Mouse (Mus musculus): ENCODE measurements around the gene Ext2. TPM values are rescaled to one million over a fixed set of nuclear protein-coding genes. Genes with fewer than 3 reads are reported as not detected.

Ext2 gene
- polyA plus RNA-seq, 1 experiment from 2014 or later, result 60.3 TPM

DNA sequence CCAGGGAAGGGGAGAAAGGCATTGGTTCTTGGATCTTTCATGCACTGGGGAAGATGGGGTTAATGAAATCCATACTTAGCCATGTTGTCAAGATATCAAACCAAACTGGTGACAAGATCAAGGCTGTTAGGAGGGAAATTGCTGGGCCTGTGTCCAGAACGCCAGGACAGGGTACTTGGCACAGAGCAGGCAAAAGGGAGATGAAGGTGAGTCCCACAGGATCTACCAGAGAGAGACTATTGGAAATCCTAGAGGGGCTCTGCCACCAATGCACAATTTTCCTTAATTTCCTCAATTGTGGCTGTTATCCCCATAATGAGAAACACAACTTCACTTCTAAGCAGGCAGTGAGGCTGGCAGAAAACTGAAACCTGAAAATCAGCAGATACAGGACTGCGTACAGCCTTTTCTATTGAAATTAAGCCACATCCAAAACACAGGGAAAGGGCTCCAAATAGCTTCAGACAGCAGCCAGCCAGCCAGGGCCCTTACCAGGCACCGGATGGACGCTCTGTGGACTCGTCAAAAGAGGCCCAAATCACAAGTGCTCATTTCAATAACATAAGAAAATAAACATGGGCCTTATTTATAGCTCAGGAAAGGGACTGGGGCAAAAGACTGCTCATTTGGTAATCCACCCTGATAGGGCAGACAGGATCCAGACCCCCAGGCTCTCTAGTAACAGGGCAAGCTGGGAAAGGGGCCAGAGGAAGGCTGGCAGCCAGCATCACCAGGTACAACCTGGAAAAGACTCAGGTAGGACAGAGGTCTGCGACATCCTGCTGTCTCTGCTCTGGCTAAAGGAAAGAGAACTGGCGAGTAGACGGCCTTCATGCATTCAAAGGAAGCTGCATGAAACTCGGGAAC is 132.1 kb downstream of the Ext2 start:
- Histone ChIP-seq H3K4me3 (ENCODE audit: low read depth, low read length) (no peak overlapping the region), H3K27me3 (ENCODE audit: control insufficient read depth, insufficient read depth, low read length) (no peaks in the 10 kb centered on the region), H3K9ac (ENCODE audit: low read depth, low read length) (no peak overlapping the region), H3K4me1 (ENCODE audit: control insufficient read depth, insufficient read depth, low read length) (0 out of 2 replicates have a peak, but pooled peaks cover 3% of the 10 kb centered on the region), H3K4me2 (no peak overlapping the region), H3K9me3 (replicated peaks; ENCODE audit: control insufficient read depth, low read length) (no peaks in the 10 kb centered on the region), H3K36me3 (ENCODE audit: control insufficient read depth, insufficient read depth, low read length) (no peaks in the 10 kb centered on the region), H3K27ac (ENCODE audit: low read depth, low read length) (no peak overlapping the region)
- no peak for ATAC-seq (replicated peaks; ENCODE audit: insufficient number of reproducible peaks, low FRiP score, low TSS enrichment)
- WGBS (ENCODE audit: insufficient replicate concordance), result 61% methylated on average over 9 of the region's 9 CpGs

DNA sequence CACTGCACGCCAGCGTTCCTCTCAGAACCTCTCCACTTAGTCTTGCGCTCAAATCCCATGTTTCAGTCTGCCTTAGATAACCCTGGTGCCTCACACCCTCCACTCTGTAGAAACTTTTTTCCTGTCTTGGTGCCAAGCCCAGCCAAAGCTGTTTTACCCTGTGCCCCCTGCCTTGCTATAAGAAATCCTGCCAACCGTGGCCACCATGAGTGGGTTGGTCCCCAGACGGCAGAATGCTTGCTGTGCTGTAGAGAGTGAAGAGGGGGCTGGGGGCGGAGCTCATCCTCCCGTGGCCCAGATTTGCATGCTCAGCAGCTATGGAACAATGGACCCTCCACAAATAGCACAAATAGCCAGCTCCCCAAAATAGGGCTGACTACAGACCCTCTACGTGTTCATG is 138.7 kb downstream of the Ext2 start:
- ATAC-seq (replicated peaks; ENCODE audit: insufficient number of reproducible peaks, low FRiP score, low TSS enrichment), result no peak
- no peaks in the 10 kb centered on the region for H3K27me3 ChIP-seq (ENCODE audit: control insufficient read depth, insufficient read depth, low read length)

DNA sequence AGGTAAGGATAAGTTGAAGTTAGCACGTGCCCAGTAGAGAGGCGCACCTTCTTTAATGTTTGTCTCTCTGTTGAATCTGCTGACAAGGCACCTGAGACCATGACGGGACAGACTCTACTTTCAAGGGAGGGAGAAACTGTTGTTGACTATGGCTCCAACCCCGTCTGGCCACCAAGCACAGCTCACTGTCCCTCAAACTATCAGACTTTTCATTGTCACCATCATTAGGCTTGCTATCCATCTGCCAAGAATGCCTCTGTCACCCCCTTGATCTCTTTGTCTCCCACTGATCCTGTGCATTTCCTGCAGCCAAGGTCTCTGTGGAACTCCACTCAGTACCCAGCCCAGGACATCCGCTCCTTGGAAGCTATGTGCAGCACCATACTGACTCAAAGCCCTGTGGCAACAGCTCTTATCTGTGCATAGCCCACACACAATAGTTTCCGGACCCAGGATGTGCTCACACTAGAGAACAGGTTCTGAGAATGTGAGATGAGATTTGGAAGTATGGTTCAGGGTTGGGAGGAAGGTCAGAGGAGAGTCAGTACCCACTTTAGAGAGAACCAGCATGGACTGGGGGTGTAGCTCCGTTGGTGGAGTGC is 139.7 kb downstream of the Ext2 start:
- Histone ChIP-seq H3K4me3 (ENCODE audit: low read depth, low read length) (no peak overlapping the region), H3K4me2 (no peak overlapping the region), H3K4me1 (ENCODE audit: control insufficient read depth, insufficient read depth, low read length) (no peaks in the 10 kb centered on the region), H3K9me3 (replicated peaks; ENCODE audit: control insufficient read depth, low read length) (no peaks in the 10 kb centered on the region), H3K9ac (ENCODE audit: low read depth, low read length) (no peak overlapping the region), H3K36me3 (ENCODE audit: control insufficient read depth, insufficient read depth, low read length) (no peaks in the 10 kb centered on the region), H3K27ac (ENCODE audit: low read depth, low read length) (no peak overlapping the region), H3K27me3 (ENCODE audit: control insufficient read depth, insufficient read depth, low read length) (no peaks in the 10 kb centered on the region)
- no peak for ATAC-seq (replicated peaks; ENCODE audit: insufficient number of reproducible peaks, low FRiP score, low TSS enrichment)
- WGBS (ENCODE audit: insufficient replicate concordance), result 69% methylated on average over 7 of the region's 7 CpGs

More for the DNA sequence above, 138.7 kb downstream of the Ext2 start:
- Histone ChIP-seq H3K4me1 (ENCODE audit: control insufficient read depth, insufficient read depth, low read length) (no peaks in the 10 kb centered on the region), H3K36me3 (ENCODE audit: control insufficient read depth, insufficient read depth, low read length) (no peaks in the 10 kb centered on the region), H3K9ac (ENCODE audit: low read depth, low read length) (no peak overlapping the region), H3K9me3 (replicated peaks; ENCODE audit: control insufficient read depth, low read length) (no peaks in the 10 kb centered on the region), H3K27ac (ENCODE audit: low read depth, low read length) (no peak overlapping the region), H3K4me2 (no peak overlapping the region), H3K4me3 (ENCODE audit: low read depth, low read length) (no peak overlapping the region)
- WGBS (ENCODE audit: insufficient replicate concordance), result 62% methylated on average over 8 of the region's 8 CpGs

DNA sequence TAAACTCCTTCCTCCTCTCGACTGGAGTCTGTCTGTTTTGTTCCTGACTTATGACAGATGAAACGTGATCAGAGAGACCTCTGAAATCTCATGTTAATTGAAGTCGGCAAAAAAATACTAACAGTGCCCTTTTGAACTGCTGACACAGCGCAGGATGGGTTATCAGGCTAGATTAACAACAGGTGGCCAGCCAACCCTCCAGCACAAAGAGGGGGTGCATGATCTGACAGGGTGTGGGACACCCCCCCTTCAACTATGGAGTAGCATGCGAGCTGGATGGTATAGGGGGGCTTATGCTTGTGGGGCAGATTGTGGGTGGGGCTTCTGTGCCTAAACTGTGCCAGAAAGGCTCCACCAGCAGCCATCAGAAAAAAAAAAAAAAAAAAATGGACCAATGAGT is 141.0 kb downstream of the Ext2 start:
- no peaks in the 10 kb centered on the region for H3K9me3 ChIP-seq (replicated peaks; ENCODE audit: control insufficient read depth, low read length)
- no peaks in the 10 kb centered on the region for H3K36me3 ChIP-seq (ENCODE audit: control insufficient read depth, insufficient read depth, low read length)
- H3K27ac ChIP-seq (ENCODE audit: low read depth, low read length), result no peak overlapping the region
- H3K4me3 ChIP-seq (ENCODE audit: low read depth, low read length), result no peak overlapping the region
- H3K4me2 ChIP-seq, result no peak overlapping the region
- ATAC-seq (replicated peaks; ENCODE audit: insufficient number of reproducible peaks, low FRiP score, low TSS enrichment), result no peak
- no peaks in the 10 kb centered on the region for H3K4me1 ChIP-seq (ENCODE audit: control insufficient read depth, insufficient read depth, low read length)
- 47% methylated on average over 5 of the region's 5 CpGs for WGBS (ENCODE audit: insufficient replicate concordance)
- no peak overlapping the region for H3K9ac ChIP-seq (ENCODE audit: low read depth, low read length)
- no peaks in the 10 kb centered on the region for H3K27me3 ChIP-seq (ENCODE audit: control insufficient read depth, insufficient read depth, low read length)

DNA sequence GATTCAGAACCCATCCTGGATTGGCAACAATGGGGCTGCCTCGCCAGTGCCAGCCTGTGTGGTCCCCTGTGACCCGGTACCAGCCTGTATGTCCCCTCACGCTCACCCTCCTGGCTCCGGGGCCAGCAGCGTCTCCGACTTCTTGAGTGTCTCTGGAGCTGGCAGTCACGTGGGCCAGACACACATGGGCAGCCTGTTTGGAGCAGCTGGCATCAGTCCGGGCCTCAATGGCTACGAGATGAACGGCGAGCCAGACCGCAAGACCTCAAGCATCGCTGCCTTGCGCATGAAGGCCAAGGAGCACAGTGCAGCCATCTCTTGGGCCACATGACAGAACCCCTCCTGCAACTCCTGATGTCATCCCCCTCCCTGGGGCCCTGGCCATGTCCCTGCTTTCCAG is 145.1 kb downstream of the Ext2 start:
- Histone ChIP-seq H3K4me2 (no peak overlapping the region), H3K4me3 (ENCODE audit: low read depth, low read length) (no peak overlapping the region), H3K9me3 (replicated peaks; ENCODE audit: control insufficient read depth, low read length) (no peaks in the 10 kb centered on the region), H3K4me1 (ENCODE audit: control insufficient read depth, insufficient read depth, low read length) (no peaks in the 10 kb centered on the region), H3K27me3 (ENCODE audit: control insufficient read depth, insufficient read depth, low read length) (no peaks in the 10 kb centered on the region), H3K9ac (ENCODE audit: low read depth, low read length) (no peak overlapping the region), H3K27ac (ENCODE audit: low read depth, low read length) (no peak overlapping the region), H3K36me3 (ENCODE audit: control insufficient read depth, insufficient read depth, low read length) (no peaks in the 10 kb centered on the region)
- 91% methylated on average over 14 of the region's 14 CpGs for WGBS (ENCODE audit: insufficient replicate concordance)
- ATAC-seq (replicated peaks; ENCODE audit: insufficient number of reproducible peaks, low FRiP score, low TSS enrichment), result no peak

DNA sequence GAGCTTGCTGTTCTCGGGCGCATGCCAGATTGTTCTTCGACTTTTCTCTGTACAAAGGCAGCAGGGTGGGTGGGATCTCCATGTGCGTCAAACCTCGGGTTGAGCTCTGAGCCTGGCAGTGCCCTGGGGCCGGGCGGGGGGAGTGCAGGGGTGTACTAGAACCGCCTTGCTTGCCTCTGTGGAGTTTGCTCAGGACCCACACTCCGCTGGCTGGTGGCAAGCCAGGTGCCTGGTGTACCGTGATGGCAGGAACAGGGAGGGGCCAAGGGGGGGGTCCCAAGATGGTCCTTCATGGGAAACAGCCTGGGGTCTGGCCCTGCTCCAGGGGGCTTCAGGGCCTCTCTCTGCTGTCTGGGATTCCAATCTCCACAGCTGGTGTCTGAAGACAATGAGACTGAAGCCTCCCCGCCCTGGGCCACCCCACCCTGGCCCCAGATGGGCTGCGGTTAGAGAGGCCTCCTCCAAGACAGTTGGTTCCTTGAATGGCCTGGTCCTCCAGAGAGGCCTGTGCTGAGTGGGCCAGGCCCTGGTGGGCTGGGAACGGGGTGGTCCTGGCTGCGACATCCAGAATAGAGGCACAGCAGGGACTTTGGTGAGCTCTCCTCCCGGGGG is 150.7 kb downstream of the Ext2 start:
- Histone ChIP-seq H3K27ac (ENCODE audit: low read depth, low read length) (no peak overlapping the region), H3K27me3 (ENCODE audit: control insufficient read depth, insufficient read depth, low read length) (no peaks in the 10 kb centered on the region), H3K36me3 (ENCODE audit: control insufficient read depth, insufficient read depth, low read length) (no peaks in the 10 kb centered on the region), H3K4me2 (no peak overlapping the region), H3K4me3 (ENCODE audit: low read depth, low read length) (no peak overlapping the region), H3K9ac (ENCODE audit: low read depth, low read length) (no peak overlapping the region), H3K4me1 (ENCODE audit: control insufficient read depth, insufficient read depth, low read length) (no peaks in the 10 kb centered on the region), H3K9me3 (replicated peaks; ENCODE audit: control insufficient read depth, low read length) (no peaks in the 10 kb centered on the region)
- no peak for ATAC-seq (replicated peaks; ENCODE audit: insufficient number of reproducible peaks, low FRiP score, low TSS enrichment)
- WGBS (ENCODE audit: insufficient replicate concordance), result 76% methylated on average over 15 of the region's 15 CpGs

DNA sequence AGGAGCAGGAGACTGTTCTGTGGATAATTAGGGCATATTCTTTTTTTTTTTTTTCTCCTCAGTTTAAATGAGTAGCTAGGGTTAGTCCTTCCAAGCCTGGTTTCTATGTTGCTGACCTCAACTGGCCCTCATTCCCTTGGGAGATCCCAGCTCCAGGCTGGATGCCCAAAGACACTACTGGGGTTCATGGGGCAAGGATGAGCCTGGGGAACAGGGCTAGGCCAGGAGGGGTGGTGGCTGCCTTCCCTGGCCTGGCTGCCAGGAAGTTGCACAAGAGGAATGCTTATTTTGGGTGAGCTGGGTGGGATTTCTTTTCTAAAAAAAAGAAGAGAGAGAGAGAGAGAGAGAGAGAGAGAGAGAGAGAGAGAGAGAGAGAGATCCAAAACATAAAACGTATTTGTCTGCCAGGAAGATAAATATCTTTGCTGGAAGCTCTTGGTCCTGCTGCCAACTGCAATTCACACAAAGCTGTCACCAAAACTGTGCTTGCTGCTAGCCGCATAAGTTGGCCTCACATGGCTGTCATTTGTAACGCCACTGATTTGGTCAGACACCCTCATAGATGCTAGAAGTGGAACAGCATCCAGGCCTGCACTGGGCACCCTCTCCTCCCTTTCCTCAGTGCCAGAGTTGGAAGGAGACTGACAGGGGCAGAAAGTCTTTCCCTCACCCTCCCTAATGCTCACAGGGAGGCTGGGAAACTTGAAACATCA is 156.1 kb downstream of the Ext2 start:
- no peaks in the 10 kb centered on the region for H3K27me3 ChIP-seq (ENCODE audit: control insufficient read depth, insufficient read depth, low read length)
- ATAC-seq (replicated peaks; ENCODE audit: insufficient number of reproducible peaks, low FRiP score, low TSS enrichment), result no peak
- peaks cover 7% of the 10 kb centered on the region; the same call in 1 of the 2 replicates for H3K4me1 ChIP-seq (ENCODE audit: control insufficient read depth, insufficient read depth, low read length)
- H3K4me2 ChIP-seq, result no peak overlapping the region
- no peaks in the 10 kb centered on the region for H3K9me3 ChIP-seq (replicated peaks; ENCODE audit: control insufficient read depth, low read length)
- H3K27ac ChIP-seq (ENCODE audit: low read depth, low read length), result no peak overlapping the region
- H3K9ac ChIP-seq (ENCODE audit: low read depth, low read length), result no peak overlapping the region
- H3K36me3 ChIP-seq (ENCODE audit: control insufficient read depth, insufficient read depth, low read length), result no peaks in the 10 kb centered on the region
- 65% methylated on average over 3 of the region's 3 CpGs for WGBS (ENCODE audit: insufficient replicate concordance)
- no peak overlapping the region for H3K4me3 ChIP-seq (ENCODE audit: low read depth, low read length)

DNA sequence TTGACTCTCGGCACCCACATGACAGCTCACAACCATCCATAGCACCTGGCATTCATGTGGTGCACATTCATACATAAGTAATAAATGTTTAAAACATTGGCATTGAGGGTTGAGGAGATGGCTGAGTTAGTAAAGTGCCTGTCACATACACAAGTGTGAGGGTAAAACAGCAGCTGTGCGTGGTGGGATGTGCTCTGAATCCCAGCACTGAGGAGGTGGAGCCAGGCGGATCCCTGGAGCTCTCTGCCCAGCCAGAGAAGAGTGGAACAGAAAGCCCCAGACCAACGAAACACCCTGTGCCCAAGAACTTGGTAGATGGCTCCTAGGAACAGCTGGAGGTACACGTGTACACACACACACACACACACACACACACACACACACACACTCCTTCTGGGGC is 156.9 kb downstream of the Ext2 start:
- 82% methylated on average over 5 of the region's 5 CpGs for WGBS (ENCODE audit: insufficient replicate concordance)
- H3K4me1 ChIP-seq (ENCODE audit: control insufficient read depth, insufficient read depth, low read length), result peaks cover 7% of the 10 kb centered on the region; the same call in 1 of the 2 replicates
- ATAC-seq (replicated peaks; ENCODE audit: insufficient number of reproducible peaks, low FRiP score, low TSS enrichment), result no peak

More for the DNA sequence above, 156.9 kb downstream of the Ext2 start:
- no peak overlapping the region for H3K9ac ChIP-seq (ENCODE audit: low read depth, low read length)
- no peaks in the 10 kb centered on the region for H3K36me3 ChIP-seq (ENCODE audit: control insufficient read depth, insufficient read depth, low read length)
- H3K4me3 ChIP-seq (ENCODE audit: low read depth, low read length), result no peak overlapping the region
- H3K27me3 ChIP-seq (ENCODE audit: control insufficient read depth, insufficient read depth, low read length), result no peaks in the 10 kb centered on the region
- H3K9me3 ChIP-seq (replicated peaks; ENCODE audit: control insufficient read depth, low read length), result no peaks in the 10 kb centered on the region
- no peak overlapping the region for H3K4me2 ChIP-seq
- H3K27ac ChIP-seq (ENCODE audit: low read depth, low read length), result no peak overlapping the region

Measured in heart, embryonic 11.5 days (tissue).